Mouse (Mus musculus): ENCODE measurements around the gene Pygl.

The Pygl gene

DNA sequence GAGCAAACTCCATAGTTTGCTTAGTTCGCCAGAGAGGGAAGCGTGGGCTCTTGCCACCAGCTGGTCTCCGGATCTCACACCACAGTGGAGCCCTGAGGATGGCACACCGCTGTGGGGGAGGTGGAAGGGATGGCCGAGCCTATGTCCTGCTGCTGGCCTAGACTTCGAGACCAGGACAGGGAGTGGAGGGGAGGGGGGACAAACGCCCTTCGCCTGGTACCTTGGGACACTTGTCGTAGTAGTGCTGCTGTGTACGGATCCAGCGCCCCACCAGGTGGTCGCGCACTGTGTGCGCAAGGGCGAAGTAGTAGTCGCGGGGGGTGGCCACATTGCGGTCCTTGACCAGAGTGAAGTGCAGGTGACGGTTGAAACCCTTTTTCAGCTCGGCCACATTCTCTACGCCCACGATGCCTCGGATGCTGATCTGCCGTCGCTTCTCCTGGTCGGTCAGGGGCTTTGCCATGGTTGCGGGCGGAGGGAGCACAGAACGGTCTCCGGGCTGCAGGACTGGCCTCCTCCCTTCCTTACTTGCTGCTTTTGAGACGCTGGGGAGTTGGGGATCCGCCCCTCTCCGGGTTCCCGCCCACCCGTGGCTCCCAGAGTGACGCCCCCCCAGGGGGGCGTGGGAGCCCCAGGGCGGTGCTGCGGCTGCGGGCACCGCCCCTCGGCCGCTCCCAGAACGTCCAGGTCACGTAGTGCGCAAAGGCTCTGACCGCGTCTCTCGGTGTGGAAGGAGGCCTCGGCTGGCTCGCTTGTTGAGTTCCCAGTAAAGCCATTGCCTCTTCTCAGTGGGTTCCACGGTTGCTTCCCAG, 4.0 kb downstream of the Pygl start:
- DNase-seq = no peak

DNA sequence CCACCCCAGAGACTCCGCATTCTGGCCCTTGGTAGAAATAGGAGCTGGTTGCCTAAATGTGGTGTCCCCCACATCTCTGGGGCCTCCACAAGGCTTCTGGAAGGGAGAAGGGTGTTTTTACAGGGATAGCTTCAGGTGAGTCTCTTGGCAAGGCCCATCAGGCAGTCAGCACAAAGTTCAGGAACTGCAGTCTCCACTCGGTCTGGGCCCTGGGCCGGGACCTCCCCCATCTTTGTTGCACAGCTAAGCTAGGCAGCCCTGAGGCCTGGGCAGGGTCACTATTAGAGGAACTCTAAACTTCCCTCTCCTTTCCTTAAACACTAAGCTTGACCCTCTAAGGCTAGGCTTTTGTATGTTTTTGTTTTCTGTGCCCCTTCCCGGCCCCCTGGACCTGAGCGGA, 4.6 kb downstream of the Pygl start:
- no peak for DNase-seq

DNA sequence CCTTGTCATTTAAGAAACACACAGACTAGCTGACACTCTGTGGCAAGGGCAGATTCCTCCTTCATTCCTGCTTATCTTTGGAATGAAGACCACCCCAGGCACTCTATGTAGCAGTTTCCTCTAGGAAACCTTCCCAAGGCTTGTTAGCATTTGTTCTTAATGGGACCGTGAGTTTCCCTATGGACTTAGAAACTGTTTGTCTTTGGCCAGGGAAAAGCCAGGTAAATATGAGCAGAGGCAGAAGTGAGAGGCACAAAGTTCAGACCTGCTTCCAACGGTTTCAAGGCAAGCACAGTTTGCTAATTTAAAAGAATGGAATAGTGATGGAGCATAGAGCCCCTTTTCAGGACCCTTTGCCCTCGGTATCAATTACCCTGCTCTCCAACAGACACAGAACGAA, 8.0 kb downstream of the Pygl start:
- no peak for DNase-seq

DNA sequence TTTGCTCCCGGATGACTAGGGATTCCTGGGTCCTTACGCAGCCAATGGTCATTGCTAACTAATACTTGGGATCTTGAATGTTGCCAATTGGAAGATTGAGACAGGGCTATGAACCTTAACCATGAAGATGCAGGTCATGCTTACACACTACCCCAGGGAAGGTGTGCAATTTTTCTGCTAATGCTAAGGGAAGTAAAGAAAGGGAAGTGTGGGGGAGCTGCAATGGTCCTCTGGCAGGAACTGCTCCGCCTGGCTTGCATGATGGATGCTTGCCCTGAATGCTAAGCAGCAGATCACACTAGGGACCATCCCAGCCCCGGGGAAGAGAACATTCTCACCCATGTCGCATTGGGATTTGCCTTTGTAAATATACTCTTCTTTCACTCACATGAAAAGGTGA, 9.9 kb downstream of the Pygl start:
- DNase-seq = no peak

DNA sequence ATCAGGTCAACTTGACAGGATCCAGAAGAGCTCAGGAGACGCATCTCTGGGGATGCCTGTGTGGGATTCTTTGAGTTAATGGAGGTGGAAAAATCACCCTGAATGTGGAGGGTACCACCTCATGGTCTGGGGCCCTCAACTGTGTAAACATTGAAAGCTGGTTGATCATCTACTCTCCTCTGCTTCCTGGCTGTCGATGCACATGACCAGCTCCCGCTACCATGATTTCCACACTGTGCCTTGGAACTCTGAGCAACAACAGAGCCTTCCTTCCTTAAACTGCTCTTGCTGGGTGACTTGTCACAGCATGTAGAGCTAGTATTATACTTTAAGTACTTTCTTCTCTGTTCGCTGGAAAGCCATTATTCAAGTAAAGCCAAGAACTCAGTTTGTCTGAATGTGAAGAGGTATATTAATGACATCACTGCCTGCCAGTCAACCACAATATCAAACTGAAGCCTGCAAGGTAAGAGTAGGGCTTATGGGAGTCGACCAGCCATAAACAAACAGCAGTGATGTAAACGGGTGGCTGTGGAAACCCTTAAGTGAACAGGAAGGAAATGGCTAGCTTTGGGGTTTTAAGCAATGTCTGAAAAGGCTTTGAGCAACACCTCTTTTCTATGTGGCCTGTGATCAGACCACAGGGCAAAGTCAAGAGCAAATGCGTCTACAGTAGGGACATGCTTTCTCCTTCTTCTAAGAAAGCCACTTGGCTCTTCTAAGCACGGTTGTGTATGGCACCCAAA, 12.3 kb downstream of the Pygl start:
- no peak for DNase-seq

DNA sequence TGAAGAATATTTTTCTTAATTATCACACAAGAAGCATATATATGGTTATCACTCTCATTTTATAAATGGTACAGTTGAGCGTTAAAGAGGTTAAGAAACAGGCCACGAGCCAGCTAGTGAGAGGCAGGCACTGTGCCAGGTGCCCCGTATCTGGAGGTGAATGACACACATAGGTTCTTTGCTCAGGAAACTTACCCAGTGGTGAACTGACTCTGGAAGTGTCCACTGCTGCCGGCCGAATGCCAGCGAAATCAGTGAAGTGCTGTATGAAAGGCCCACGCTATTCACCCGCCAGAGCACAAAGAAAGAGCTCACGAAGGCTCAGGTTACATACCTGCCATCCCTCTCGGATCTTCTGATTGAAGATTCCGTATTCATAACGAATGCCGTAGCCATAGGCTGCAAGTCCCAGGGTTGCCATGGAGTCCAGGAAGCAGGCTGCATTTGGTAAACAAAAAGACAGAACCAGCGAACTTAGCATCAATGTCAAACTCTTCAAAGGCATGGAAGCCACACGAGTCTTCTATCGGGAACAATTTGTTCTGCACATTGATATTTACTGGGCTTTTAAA, 15.0 kb downstream of the Pygl start:
- DNase-seq = no peak

DNA sequence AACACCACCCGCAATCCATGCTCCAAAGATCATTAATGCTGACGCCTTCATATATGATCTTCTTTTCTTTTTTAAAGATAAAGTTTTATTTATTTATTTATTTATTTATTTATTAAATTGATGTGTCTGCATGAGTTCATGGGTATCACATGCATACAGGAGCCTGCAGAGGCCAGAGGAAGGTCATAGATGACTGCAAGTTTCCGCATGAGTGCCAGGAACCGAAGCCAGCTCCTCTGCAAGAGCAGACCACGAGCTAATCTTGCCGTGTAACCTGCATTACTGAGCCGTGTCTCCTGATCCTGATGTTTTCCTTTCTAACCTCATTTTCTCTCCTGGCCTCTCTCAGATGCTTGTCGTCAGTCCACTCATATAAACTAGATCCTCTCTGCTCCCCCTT, 17.0 kb downstream of the Pygl start:
- no peak for DNase-seq

DNA sequence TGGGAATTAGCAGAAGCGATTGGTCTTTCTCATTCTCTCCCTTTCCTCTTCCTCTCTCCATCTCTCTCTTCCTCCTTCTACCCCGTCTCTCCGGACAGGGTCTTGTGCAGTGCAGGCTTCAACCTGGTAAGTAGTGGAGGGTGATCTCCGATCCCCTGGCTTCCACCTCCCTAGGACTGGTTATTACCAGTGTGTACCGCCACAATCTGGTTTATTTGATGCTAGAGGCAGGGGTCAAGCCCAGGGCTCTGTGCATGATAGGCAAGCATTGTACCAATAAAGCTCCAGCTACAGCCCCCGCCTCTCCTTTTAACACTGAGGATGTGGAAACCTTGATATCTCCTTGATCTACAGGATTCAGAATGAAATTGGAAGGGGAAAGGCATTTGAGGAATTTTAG, 17.7 kb downstream of the Pygl start:
- no peak for DNase-seq

DNA sequence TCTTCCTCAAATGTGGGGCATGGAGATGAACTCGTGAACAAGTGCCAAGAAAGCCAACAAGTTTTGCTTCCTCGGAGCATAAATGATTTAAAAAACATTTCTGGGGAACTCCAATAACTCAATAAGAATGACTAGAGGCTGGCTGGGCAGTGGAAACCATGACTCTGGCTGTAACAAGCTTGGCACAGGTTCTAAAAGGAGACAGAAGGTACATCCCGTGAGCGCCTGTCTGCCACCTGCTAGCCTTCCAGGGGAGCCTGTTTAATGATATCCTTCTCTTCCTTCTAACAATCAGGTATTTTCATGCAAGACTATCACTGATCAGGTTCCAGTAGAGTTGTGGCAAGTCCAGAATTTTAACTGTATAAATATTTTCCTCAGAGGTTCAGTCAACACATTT, 18.8 kb downstream of the Pygl start:
- peak; percentile 21 to 34 for DNase-seq

DNA sequence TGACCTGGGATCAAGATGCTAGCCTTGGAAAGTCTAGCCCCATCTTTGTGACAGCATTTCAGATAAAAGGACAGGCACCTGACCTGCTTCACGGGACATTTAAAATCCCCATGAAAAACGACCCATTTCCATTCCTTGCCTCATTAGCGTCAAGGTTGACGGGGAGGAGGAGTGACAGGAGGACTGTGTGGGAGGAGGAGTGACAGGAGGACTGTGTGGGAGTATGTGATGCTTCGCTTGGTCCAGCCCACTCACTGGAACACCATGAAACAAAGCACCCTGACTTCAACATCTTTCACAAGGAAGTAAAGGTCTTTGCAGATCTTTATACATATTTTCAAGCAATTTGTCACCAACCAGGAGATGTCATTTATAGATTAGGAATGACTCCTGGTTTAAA, 23.1 kb downstream of the Pygl start:
- no peak for DNase-seq

DNA sequence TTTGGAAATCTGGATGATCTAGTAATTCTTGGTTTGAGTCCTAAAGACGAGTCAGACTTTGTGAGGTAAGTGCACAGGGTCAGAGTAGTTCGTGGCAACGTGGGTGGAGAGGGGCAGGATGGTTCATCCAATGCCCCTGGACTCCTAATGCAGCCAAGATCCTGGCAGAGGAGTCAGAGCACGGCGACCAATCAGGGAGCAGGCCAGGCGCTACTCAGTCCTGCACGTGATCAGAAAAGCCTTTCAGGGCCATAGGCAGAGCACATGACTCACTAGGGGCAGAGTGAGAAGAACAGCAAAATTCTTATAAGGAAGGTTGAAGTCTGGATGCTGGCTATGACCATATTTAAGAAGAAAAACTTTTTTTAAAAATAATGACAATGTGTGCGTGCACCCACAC, 26.9 kb downstream of the Pygl start:
- no peak for DNase-seq

DNA sequence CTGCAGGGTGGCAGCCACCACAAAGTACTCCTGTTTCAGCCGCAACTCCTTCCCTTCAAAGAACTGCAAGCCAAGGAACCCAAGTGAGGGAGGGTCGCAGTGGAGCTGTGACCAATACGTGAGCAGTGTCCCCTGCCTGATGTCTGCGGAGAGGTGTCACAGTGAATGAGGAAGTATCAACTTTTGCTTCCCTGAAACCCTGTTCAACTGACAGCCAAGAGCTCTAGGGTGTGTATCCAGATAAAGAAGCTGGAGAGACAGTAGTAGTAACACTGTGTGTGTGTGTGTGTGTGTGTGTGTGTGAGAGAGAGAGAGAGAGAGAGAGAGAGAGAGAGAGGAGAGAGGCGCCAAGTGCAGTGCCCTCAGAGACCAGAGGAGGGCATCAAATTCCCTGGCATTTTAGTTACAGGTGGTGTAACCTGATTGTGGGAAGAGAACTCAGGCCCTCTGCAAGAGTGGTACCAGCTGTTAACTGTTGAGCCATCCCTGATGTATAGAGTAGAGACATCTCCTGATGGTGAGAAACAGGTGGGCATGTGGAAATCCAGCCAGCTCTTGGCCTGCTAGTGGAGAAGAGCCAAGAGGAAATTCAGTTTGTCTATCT, 29.3 kb downstream of the Pygl start:
- no peak for DNase-seq

DNA sequence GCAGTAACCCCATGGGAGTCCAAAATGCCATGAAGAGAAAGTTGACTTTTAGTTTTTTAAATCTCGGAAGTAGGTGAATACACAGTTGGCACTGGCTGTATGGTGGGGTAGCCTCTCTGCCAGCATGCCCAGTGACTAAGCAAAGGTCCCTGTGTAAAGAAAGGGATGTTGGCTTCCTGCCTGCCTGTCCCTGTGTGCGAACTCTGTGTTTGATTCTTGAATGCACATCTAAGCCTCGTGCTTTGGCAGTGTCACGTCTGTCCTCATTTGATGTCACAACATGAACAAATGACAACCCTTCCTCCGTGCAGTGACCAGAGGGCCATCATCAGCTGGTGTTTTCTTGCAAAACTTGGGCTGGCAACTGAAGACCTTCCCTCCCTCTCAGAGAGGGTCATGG, 34.9 kb downstream of the Pygl start:
- no peak for DNase-seq

DNA sequence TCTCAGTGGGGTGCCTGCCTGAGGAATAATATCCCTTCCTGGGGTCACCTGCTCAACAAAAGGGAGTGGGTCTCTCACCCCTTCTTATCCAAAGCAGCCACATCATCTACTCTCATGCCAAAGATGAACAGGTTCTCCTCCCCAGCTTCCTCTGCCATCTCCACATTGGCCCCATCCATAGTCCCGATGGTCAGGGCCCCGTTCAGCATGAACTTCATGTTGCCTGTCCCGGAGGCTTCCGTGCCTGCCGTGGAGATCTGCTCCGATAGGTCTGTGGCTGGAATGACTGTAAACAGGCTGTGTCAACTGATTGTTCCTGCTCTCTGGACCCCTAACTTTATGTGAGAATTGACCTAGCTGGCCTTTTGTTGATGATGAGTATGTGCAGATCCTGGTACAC, 35.9 kb downstream of the Pygl start:
- DNase-seq = no peak

DNA sequence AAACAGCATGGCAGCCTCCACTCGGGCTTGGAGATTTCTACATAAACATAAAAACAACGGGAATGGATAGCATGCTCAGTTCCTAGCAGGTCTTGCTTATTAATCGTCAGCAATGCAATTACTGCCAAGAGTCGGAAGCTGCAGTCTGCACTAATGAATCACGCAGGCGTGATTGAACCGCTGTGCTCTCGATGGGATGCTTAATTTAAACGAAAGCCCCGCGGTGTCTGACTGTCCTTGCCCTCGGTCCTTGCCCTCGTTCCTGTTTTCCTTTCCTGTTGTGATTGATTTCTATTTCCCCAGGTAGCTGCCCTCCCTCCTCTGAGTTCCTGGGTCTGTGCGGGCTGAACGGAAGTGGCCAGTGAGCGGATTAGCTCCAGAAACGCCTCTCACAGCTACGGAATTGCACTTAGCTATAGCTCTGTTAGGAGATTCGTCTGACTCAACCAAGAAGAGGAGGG, 39.0 kb downstream of the Pygl start:
- DNase-seq = peak in 1 of 2 experiments; percentile 9

DNA sequence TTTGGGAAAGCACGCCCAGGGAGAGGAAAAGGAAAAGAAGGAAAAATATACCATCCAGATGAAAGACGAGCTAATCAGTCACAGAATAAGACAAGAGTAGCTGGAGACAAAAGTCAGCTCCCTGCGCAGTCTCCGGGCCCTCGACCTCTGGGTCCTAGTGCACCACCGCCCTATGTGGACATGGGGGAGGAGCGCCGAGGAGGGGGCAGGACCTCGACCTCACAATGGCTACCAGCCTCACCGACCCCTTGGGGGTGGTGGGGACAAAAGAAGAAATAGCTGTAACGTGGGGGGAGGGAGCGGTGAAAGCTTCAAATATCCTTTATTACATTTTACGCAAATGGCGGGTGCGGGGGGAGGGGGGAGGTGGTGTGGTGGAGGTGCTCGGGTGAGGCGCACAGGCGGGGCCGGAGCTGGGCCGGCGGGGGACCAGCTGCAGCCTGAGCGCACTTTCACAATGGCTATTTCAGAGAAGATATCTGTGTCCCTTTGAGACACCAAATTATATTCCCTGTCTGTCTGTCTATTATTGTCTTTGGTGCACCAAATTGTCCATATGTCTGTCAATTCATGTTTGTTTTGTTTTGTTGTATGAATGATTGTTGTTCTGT, 47.0 kb downstream of the Pygl start:
- DNase-seq = peak; percentile 35 to 43

DNA sequence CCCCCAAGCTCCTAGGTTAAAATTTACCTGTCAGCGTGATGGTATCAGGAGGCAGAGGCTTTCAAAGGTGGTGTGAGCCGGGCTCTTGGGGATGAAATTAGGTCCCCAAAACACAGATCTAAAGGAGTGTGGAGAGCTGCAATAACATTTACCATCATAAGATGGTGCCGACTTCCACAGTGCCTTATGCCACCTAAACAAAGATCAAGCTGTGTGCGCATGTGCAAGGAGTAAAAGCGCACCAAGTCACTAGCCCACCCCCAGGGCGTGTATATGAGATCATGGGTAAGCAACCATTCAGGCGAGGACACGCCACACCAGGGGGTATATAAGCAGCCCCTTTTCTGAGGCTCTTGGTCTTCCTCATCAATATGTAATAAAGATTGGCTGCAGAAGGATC, 47.8 kb downstream of the Pygl start:
- peak in 1 of 2 experiments; percentile 7 for DNase-seq

DNA sequence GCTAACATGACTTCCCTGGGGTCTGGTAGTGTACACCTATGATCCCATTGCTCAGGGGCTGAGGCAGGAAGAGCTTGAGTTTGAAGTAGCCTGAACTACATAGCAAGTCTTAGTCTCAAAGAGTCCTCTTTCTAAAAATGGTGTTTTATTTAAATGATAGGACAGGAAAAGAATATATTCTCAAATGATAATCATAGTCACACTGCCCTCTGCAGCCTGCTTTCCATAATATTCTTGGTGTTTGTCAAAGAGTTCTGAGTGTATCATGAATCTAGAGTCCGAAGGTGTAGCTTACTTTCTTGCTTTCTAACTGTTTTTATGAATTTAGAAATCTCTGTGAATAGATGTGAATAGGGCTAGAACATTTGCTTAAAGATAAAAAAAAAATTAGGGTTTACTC, 61.3 kb downstream of the Pygl start:
- DNase-seq = no peak

DNA sequence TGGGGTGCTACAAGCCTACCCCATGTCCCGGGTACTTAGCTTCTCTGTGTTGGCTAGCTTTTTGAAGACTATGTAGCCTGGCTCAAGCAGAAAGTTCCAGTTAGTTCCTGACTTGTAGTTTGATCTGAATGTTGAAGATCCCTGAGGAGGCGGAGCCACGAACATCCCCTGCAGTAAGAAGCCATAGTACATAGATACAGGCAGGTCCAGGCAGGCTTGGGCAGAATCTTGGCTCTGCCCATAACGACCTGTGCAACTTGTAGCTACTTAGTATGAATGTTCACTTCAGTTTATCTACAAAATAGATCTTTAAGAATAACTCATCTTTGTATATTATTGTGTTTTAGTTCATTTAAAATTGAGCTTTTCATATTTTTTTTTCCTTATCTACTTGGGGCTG, 63.3 kb downstream of the Pygl start:
- no peak for DNase-seq

DNA sequence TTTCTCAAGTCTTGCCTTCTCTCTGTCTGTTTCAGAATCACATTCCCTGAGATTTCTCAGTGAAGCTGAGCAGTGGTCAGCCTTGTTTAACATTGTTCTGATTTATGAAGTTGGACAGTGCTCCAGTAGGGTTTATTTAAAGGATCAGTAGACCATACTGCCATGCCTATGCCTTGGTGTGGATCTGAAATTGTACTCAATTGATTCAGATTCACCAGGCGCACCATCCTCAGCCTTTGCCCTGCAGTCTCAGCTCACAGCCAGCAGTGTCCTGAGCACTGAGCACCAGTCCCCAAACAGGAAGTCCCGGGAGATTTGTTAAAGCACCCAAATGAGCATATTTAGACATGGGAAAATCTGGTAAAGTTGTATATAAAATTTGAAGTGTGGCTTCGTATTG, 66.5 kb downstream of the Pygl start:
- DNase-seq = no peak

DNA sequence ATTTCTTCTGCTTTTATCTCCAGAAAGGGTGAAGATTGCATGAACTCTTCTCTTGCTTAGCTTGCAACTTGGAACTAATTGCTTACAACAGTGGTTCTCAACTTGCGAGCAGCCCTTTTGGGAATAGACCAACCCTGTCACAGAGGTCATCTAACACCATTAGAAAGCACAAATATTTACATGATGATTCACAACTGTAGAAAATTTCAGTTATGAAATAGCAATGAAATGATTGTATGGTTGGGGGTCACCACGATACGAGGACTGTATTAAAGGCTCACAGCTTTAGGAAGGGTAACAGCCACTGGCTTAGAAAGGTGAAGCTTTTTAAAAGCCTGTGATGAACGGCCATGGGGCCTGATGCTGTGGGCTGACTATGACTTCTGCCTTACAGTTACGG, 70.2 kb downstream of the Pygl start:
- no peak for DNase-seq

DNA sequence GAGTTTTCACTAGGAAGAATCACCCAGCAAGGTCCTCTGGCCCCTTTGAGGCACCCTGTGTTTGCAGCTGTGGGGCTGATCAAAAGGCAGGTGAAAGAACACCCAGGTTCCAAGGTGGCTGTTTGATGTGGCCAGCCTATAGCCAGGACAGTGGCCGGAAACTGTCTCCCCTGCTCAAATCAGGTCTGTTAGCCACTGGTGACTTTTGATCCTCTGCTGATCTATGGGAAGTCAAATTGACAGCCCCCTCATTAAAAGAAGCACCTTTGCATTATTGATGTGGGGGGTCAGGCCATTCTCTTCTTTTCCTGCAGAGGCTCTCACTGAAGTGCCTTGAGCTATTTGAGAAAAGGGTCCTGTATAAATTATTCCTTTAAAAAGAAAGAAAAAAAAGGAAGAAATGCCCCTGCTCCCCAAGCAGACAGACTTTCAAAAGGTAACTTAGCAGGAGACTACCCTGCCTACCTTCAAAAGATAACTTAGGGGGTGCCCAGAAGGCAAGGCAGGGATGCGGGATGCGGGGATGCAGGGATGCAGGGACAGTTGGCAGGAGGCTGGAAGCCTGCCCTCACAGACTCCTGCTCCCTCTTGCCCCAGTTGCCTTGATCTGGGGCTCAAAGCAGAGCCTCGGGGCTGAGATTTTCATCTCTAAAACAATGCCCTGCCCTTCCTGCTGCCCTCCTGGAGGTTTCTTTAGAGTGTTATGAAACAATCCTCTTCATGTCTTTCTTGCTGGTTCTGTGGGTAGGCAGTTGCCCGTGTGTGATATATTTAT, 73.8 kb downstream of the Pygl start:
- no peak for DNase-seq

All from cerebellum, adult 18-20 months (tissue).